Mouse (Mus musculus): ENCODE results near the gene Srr.

DNA sequence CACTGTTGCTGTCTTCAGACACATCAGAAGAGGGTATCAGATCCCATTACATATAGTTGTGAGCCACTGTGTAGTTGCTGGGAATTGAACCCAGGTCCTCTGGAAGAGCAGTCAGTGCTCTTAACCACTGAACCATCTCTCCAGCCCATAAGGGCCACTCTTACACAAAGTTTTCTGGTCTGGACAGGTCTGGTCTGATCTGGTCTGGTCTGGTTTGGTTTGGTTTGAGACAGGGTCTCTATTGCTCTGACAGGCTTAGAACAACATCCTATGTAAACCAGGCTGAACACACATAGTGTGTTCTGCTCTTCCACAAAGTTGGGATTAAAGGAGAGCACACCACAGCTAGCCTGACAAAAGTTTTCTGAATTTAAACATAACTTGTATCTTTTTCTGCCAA, 30.3 kb upstream of the Srr start:
- no peak for TF ChIP-seq POLR2A (IDR thresholded peaks at IDR 0.05; ENCODE audit: insufficient read length, low read depth)
- TF ChIP-seq MAX (IDR thresholded peaks at IDR 0.05; ENCODE audit: low read depth): no peak
- no peak for TF ChIP-seq POLR2AphosphoS2 (IDR thresholded peaks at IDR 0.05; ENCODE audit: insufficient read length, low read depth)
- TF ChIP-seq SRF (IDR thresholded peaks at IDR 0.05; ENCODE audit: control insufficient read depth, insufficient read length, low read depth): no peak
- no peak for TF ChIP-seq TCF12 (IDR thresholded peaks at IDR 0.05; ENCODE audit: insufficient read depth, poor library complexity, severe bottlenecking)
